Mouse (Mus musculus) ovary, postnatal 14 days (tissue): ENCODE results near the gene Kansl2.
A peak's percentile ranks its signal among the peaks of the same experiment; 100 is the strongest.
"Not testable (repeated sequence)": the region's sequence is repeated elsewhere in the genome, so short reads cannot be mapped to it uniquely, and the experiment has no call there.

Source experiments
- DNase-seq: peaks from one replicate; pipeline ENCODE4 v3.0.0; 2022; ENCODE audit warnings: low spot score

Gene Kansl2

DNA sequence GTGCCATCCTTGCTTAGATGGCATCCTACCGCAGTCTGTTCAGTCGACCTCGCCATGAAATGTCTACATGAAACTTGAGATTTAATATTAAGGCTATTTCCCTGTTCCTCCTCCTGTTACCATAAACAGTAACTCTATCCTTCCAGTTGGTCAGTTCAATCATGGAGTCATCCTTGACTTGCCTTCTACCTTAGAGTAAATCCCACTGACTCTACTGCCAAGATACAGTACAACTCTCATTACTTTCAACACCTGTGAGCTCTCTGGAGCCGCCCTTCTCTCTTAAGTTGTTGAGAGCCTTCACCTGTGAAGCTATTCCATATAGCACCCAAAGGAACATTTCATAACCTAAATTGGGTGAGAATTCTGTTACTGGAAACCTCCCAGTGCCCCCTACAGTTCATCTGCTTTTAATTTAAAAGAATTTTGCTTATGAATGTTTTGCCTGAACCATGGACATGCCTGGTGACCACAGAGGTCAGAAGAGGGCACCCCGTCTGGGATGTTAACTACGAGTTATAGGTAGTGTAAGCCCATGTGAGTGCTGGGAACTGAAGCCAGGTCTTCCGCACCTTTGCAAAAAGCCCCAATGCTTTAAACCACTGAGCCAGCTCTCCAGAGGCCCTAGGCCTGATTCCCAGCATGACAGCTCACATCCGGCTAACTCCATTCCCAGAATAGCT is 2.9 kb upstream of the Kansl2 start:
- DNase-seq = no peak

- DNase-seq = no peak
These were observed 1.9 kb upstream of the Kansl2 start for GRCm38 (mm10) chr15:98535921-98536320.

DNA sequence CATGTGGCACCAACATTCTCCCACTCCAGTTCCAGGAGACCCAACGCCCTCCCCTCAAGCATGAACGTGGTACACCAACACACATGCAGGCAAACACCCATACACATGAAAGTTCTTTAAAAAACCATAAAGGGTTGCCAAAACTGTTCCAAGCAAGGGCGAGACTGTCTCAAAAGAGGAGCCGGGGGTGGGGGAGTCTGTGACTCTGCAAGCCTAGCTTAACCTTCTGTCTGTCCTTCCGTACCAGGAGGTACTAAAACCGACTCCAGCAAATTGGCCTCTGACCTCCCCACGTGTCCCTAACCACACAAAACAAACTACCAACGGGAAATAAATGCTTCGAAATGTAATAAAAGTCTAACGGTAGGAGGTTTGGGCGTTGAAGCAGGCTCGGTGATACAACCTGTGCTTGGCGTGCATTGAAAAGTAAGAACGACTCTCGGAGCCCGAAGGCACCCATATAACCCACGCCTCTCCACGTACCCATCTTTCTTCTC is 981 bp downstream of the Kansl2 start:
- no peak for DNase-seq

- no peak for DNase-seq
These were observed 1.8 kb downstream of the Kansl2 start for GRCm38 (mm10) chr15:98532281-98532680.

- no peak for DNase-seq
These were observed 5.9 kb downstream of the Kansl2 start for GRCm38 (mm10) chr15:98528066-98528563.

DNA sequence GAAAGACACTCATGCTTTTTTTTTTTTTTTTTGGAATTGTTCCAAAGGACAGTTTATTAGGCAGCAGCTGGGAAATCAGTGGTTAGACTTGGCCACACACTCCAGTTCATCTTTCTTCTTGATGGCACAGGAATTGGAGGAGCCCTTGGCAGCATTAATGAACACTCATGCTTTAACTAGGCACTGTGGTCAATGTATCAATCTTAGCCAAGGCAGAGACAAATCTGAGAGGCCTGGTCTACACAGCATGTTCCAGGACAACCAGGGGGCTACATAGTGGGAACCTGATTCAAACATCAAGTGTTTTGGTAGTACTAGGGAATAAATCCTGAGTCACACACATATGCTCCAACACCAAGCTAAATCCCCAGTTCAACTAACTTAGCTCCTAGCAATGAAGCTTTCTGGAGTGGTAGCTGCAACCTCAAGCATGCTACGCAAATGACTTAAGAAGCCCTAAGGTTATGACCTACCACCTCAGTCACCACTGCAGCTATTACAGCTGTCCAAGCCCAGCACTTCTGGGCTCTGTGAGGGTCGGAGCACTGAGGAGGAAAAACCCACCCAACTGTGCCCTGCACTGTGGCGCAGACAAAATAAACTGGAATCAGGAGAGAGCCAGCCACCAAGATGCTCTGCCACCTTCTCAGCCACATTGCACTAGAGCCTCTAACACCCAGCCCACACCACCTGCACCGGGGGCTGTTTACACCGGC is 6.8 kb downstream of the Kansl2 start:
- no peak for DNase-seq

DNA sequence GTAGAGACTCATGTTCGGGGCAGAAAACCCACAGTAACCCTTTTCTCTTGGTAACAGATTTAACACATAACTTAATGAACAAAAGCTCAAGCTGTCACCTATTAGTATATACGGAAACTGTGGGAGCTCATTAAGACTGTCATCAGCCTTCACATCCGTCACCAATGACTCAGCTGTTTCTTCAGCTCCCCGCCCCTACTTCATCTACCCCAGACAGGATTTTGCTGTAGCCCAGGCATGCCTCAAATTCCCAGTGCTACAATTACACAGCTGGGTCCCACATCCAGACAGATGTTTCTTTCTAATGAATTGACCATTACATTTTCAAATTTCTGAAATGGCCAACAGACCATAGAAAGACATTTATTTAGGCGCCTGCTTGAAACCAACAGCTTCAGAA is 8.0 kb downstream of the Kansl2 start:
- no peak for DNase-seq

- DNase-seq = no peak
These were observed 12.8 kb downstream of the Kansl2 start for GRCm38 (mm10) chr15:98521245-98521644.

DNA sequence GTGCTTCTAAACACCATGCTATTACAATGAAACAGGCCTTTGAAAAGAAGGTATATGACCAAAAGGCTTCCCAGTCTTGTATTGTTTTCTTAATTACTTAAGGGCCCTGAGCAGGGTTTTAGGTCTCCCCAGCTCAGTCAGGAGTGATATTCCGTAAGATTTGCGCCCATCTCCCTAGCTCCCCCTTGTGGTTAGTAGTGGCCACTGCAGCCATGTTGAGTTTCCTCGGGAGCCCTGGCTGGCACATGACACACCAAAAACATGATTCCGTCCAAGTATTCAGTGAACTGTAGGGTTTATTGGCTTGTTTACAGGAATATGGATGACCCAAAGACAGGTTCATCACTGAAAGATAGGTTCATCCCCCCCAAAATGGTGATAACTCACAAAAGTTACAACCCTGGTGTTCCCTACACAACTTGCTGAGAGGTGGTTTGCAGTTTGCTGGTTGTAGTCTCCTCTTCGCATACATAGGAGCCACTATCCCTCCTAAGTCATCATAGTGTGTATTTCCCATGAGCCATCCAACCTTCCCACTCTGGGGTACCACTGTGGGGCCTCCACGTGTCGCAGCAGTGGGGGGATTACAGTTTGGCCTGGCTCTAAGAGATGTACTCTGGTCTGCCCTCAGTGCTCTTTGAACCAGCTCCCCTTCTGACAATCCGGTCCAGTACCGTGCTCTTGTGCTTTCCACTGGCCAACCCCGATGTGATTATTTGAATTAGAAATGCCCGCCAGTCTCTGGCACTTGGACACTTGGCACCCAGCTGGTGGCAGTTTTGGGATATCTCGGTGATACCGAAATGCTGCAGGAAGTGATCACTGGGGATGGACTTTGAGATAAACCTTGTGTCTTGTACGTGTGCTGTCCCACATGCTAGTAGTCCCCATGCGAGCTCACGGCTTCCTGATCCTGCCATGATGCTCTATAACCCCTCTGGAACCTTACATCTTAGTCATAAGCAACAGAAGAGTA is 16.4 kb downstream of the Kansl2 start:
- peak; percentile 58 for DNase-seq

- DNase-seq = not testable (repeated sequence)
These were observed 19.2 kb downstream of the Kansl2 start for GRCm38 (mm10) chr15:98514845-98515244.

DNA sequence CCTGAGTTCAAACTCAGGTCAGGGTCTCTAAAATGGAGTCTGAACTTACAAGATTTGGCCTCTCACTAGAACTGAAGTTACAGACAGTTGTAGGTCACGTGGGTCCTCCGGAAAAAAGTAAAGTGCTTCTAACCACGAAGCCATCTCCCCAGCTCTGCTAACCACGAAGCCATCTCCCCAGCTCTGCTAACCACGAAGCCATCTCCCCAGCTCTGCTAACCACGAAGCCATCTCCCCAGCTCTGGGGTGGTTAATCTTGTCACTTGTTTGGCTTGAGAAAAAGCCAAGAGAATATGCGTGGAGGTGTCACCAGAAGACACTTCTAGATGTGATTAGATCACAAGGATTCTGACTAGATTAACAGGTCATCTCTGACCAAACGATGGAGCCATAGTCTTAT is 19.9 kb downstream of the Kansl2 start:
- no peak for DNase-seq

GRCm38 (mm10) chr15:98513676-98514075 is 20.4 kb downstream of the Kansl2 start:
- DNase-seq = not testable (repeated sequence)

GRCm38 (mm10) chr15:98512799-98513321 is 21.2 kb downstream of the Kansl2 start:
- no peak for DNase-seq

DNA sequence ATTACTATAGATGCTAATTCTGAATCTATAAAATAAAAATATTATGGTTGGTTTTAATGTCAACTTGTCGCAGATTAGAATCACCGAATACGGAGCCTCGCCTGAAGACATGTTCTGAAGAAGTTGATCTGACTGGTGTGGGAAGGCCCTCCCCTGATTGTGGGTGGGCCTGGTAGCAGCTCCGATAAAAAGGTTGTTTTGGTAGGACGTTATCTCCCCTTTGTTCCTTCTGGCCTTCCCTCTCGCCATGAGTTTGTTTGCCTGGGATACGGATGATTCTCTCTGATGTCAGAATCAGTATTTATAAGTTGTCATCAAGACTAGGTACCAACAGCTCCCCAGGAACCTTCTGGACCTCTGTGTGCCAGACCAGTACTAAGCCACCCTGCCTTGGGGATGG is 21.8 kb downstream of the Kansl2 start:
- no peak for DNase-seq

- no peak for DNase-seq
These were observed 22.6 kb downstream of the Kansl2 start for GRCm38 (mm10) chr15:98511386-98511928.

DNA sequence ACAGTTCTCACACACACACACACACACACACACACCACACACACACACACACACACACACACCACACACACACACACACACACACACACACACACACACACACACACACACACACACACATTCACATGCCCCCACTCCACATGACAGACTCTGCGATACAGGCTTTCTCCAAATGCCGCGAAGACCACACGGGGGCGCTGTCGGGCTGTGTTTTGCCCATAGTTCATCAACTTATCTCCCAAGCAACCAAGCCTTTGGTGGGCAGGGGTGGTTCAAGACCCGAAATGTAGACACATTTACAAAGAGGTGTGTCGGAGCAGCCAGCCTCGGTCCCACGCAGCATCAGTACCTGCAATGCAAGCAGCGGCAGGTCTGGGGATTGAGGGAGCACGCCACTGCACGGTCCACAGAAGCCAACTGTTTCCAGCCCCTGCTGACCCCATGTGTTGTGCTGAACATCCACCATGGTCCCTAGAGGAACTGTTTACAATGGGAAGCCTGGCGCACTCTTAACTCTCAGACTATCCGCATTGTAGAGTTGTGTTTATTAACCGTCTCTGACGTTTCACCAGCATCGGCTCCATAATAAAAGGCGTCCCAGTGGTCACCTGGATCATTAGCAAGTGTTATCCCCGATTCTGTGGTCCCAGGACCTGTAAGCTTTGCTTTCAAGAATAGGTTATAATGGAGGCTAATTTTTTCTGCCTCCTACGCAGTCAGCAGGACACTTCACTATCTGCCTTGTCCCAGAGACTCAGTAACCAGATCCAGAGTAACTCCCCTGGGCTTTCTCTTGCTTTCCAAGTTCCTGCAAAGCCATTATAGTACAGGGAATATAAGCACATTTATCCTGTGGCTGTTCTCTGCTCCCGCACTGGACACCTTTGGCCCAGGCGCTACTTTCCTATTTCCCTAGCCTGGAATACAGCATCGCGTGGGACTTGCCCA is 23.4 kb downstream of the Kansl2 start:
- peak; percentile 55 for DNase-seq

- DNase-seq = no peak
These were observed 24.7 kb downstream of the Kansl2 start for GRCm38 (mm10) chr15:98509387-98509786.

GRCm38 (mm10) chr15:98507321-98507720 is 26.7 kb downstream of the Kansl2 start:
- no peak for DNase-seq

DNA sequence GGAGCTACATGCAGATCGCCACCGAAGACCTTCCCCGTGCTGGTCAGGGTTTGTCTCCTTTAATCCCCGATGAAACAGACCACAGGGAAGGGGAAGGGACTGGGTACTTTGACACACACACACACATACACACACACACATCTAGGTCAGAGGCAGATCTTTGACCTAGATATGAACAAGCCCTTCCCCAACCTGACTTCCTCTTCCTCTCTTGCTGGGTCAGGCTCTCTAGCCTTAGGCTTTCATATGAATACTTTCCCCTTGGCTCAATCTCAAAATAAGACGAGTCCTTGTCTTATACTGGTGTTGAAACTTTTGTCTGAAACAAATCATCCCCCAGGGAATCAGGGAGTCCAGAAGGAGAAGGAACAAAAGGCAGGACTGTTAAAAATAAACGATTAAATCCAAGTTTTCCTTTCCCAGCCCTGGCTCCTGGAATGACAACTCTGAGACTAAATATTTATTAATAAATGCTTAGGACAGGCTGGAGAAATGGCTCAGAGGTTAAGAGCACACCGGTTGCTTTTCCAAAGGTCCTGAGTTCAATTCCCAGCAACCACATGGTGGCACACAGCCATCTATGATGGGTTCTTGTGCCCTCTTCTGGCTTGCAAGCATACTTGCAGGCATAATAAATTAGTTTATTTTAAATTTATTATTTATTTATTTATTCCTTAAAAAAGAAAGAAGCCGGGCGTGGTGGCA is 27.7 kb downstream of the Kansl2 start:
- DNase-seq = no peak

GRCm38 (mm10) chr15:98504514-98504913 is 29.6 kb downstream of the Kansl2 start:
- DNase-seq = peak; percentile 61
